Mouse (Mus musculus): Measurements from ENCODE around the gene Crybg1. TPM values are rescaled to one million over a fixed set of nuclear protein-coding genes. Genes with fewer than 3 reads are reported as not detected.
"Not testable (repeated sequence)": the region's sequence is repeated elsewhere in the genome, so short reads cannot be mapped to it uniquely, and the experiment has no call there.

Gene Crybg1
- polyA plus RNA-seq, 1 experiment: 4.2 TPM

DNA sequence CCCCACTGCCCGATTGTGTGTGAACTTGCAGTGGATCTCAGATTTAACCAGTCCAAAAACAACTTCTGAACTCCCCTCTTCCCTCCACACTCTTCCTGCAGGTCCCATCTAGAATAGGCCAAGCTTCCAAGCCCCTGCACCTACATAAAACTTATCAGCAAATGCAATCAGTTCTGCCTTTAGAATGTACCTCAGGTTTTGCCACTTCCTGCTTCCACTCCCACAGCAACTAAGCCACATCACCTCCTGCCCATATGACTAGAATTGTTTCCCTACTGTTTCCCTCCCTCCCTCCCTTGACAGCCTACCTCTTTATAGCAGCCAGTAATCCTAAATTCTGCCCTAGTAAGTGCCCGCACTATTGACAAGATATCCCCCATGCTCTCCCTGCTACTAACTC, 164.8 kb downstream of the Crybg1 start:
- H3K36me3 ChIP-seq (ENCODE audit: control insufficient read depth, insufficient read depth, low read length, poor library complexity, severe bottlenecking): no peaks in the 10 kb centered on the region
- TF ChIP-seq CTCF (IDR thresholded peaks at IDR 0.05; ENCODE audit: low read depth, low read length): no peak
- TF ChIP-seq EP300 (IDR thresholded peaks at IDR 0.05; ENCODE audit: insufficient read depth, low read depth, low read length): no peak
- TF ChIP-seq POLR2A (IDR thresholded peaks at IDR 0.05; ENCODE audit: insufficient read depth, low read length): no peak
- H3K9ac ChIP-seq (ENCODE audit: low read depth, poor library complexity, severe bottlenecking): no peak overlapping the region
- H3K9me3 ChIP-seq (replicated peaks; ENCODE audit: control insufficient read depth, insufficient read depth, low read length, poor library complexity, severe bottlenecking): no peaks in the 10 kb centered on the region
- H3K27ac ChIP-seq (ENCODE audit: insufficient read depth, low read length): no peak overlapping the region
- H3K27me3 ChIP-seq (ENCODE audit: control insufficient read depth, insufficient read depth, low read length, poor library complexity, severe bottlenecking): no peaks in the 10 kb centered on the region
- H3K4me3 ChIP-seq (ENCODE audit: low read depth, low read length): no peak overlapping the region
- H3K4me1 ChIP-seq (ENCODE audit: control insufficient read depth, insufficient read depth, low read length): no peaks in the 10 kb centered on the region

DNA sequence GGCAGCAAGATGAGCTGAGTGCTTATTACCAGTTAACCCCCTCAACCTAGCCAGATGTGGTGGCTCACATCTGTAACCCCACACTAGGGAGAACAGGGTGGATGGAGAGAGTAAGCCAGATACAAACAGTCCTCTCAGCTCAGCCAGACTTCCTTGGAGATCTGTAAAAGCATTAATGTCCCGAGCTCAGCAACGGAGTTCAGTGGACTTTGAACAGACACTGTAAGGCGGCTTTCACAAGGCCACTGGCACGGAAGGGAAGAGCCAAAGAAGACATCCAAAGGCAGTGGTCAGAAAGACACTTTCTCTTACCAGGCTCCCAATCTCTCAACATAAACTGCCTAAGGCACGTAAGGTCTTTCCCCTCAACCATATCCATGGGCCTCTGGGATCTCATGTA, 165.4 kb downstream of the Crybg1 start:
- Histone ChIP-seq H3K27ac (ENCODE audit: insufficient read depth, low read length) (no peak overlapping the region), H3K9ac (ENCODE audit: low read depth, poor library complexity, severe bottlenecking) (no peak overlapping the region), H3K36me3 (ENCODE audit: control insufficient read depth, insufficient read depth, low read length, poor library complexity, severe bottlenecking) (no peaks in the 10 kb centered on the region), H3K9me3 (replicated peaks; ENCODE audit: control insufficient read depth, insufficient read depth, low read length, poor library complexity, severe bottlenecking) (no peaks in the 10 kb centered on the region), H3K27me3 (ENCODE audit: control insufficient read depth, insufficient read depth, low read length, poor library complexity, severe bottlenecking) (no peaks in the 10 kb centered on the region), H3K4me1 (ENCODE audit: control insufficient read depth, insufficient read depth, low read length) (no peaks in the 10 kb centered on the region), H3K4me3 (ENCODE audit: low read depth, low read length) (no peak overlapping the region)
- TF ChIP-seq CTCF (IDR thresholded peaks at IDR 0.05; ENCODE audit: low read depth, low read length) (no peak), POLR2A (IDR thresholded peaks at IDR 0.05; ENCODE audit: insufficient read depth, low read length) (no peak), EP300 (IDR thresholded peaks at IDR 0.05; ENCODE audit: insufficient read depth, low read depth, low read length) (no peak)

DNA sequence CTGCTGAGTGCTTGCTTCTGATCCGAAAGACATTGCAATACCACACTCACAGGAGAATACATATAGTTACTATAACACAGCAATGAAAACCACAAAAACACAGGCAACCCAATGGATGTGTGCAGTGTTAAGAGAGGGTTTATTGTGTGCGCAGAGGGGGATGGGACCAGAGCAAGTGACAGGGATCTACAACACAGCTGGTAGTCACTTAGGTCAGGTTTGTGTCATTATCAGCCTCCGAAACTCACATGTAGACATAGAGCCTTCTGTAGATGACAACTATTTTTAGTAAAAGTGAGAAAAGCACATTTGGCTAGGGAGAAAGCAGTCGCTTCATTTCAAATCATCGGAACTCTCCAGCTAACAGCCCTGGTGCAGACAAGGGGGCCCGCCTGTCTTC, 166.2 kb downstream of the Crybg1 start:
- no peak for TF ChIP-seq POLR2A (IDR thresholded peaks at IDR 0.05; ENCODE audit: insufficient read depth, low read length)
- TF ChIP-seq EP300 (IDR thresholded peaks at IDR 0.05; ENCODE audit: insufficient read depth, low read depth, low read length): no peak
- TF ChIP-seq CTCF (IDR thresholded peaks at IDR 0.05; ENCODE audit: low read depth, low read length): no peak

DNA sequence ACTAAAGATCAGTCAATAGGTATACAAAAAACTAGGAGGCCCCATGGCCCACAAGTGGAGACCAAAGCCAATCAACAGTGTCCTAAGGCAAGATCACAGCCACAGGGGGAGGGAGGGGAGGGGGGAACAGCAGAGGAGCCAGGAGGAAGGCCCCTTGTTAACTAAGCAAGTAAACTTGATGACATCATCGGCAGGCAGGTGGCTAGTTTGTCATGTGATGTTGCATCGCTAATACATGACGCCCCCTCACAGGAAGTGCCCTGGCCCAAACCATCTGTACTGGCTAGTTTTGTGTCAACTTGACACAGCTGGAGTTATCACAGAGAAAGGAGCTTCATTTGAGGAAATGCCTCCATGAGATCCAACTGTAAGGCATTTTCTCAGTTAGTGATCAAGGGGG, 167.9 kb downstream of the Crybg1 start:
- not testable (repeated sequence) for H3K36me3 ChIP-seq (ENCODE audit: control insufficient read depth, insufficient read depth, low read length, poor library complexity, severe bottlenecking); H3K9ac ChIP-seq (ENCODE audit: low read depth, poor library complexity, severe bottlenecking); H3K9me3 ChIP-seq (replicated peaks; ENCODE audit: control insufficient read depth, insufficient read depth, low read length, poor library complexity, severe bottlenecking); H3K4me1 ChIP-seq (ENCODE audit: control insufficient read depth, insufficient read depth, low read length); H3K27me3 ChIP-seq (ENCODE audit: control insufficient read depth, insufficient read depth, low read length, poor library complexity, severe bottlenecking); H3K27ac ChIP-seq (ENCODE audit: insufficient read depth, low read length); H3K4me3 ChIP-seq (ENCODE audit: low read depth, low read length)

More for the DNA sequence above, 166.2 kb downstream of the Crybg1 start:
- Histone ChIP-seq H3K27ac (ENCODE audit: insufficient read depth, low read length) (no peak overlapping the region), H3K4me3 (ENCODE audit: low read depth, low read length) (no peak overlapping the region), H3K4me1 (ENCODE audit: control insufficient read depth, insufficient read depth, low read length) (no peaks in the 10 kb centered on the region), H3K9ac (ENCODE audit: low read depth, poor library complexity, severe bottlenecking) (no peak overlapping the region), H3K27me3 (ENCODE audit: control insufficient read depth, insufficient read depth, low read length, poor library complexity, severe bottlenecking) (no peaks in the 10 kb centered on the region), H3K9me3 (replicated peaks; ENCODE audit: control insufficient read depth, insufficient read depth, low read length, poor library complexity, severe bottlenecking) (no peaks in the 10 kb centered on the region), H3K36me3 (ENCODE audit: control insufficient read depth, insufficient read depth, low read length, poor library complexity, severe bottlenecking) (no peaks in the 10 kb centered on the region)

DNA sequence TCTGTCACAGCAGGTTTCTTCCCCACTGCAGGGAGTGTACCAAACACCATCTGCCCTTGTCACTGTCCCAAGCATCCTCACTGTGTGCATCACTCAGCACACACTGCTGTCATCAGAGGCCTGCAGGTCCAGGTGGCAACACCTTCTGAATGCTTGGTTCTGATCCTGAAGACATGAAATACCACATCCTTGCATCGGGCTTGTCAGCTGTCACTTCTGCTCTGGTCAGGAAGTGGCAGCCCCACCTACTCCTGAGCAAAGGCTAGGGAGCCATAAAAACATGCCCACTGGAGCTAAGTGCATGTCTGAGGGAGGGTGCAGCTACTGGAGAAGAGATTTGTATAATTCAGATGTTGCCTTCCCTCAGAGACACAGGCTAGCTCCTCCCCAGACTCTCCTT, 168.6 kb downstream of the Crybg1 start:
- Histone ChIP-seq H3K9me3 (replicated peaks; ENCODE audit: control insufficient read depth, insufficient read depth, low read length, poor library complexity, severe bottlenecking) (no peaks in the 10 kb centered on the region), H3K9ac (ENCODE audit: low read depth, poor library complexity, severe bottlenecking) (no peak overlapping the region), H3K27me3 (ENCODE audit: control insufficient read depth, insufficient read depth, low read length, poor library complexity, severe bottlenecking) (no peaks in the 10 kb centered on the region), H3K4me1 (ENCODE audit: control insufficient read depth, insufficient read depth, low read length) (no peaks in the 10 kb centered on the region), H3K27ac (ENCODE audit: insufficient read depth, low read length) (no peak overlapping the region), H3K4me3 (ENCODE audit: low read depth, low read length) (no peak overlapping the region), H3K36me3 (ENCODE audit: control insufficient read depth, insufficient read depth, low read length, poor library complexity, severe bottlenecking) (no peaks in the 10 kb centered on the region)
- TF ChIP-seq EP300 (IDR thresholded peaks at IDR 0.05; ENCODE audit: insufficient read depth, low read depth, low read length): no peak
- no peak for TF ChIP-seq POLR2A (IDR thresholded peaks at IDR 0.05; ENCODE audit: insufficient read depth, low read length)
- TF ChIP-seq CTCF (IDR thresholded peaks at IDR 0.05; ENCODE audit: low read depth, low read length): no peak

DNA sequence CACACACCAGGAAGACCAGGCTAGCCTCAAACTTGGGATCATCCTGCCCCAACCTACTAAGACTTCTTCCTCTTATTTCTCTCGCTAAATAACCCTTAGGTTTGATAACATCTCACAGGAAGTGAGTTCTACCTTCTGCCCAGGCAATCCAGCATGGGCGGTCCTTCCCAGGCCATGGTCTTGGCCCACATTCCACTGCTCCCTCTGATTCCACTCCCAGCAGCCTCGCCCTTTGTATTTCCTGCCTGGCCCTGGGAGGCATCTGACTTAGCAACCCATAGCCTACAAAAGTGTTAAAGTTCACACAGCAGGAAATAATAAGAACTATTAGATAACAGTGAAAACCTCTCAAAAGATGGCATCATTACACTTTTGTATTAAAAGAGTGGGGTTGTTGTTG, 171.3 kb downstream of the Crybg1 start:
- no peaks in the 10 kb centered on the region for H3K36me3 ChIP-seq (ENCODE audit: control insufficient read depth, insufficient read depth, low read length, poor library complexity, severe bottlenecking)
- no peaks in the 10 kb centered on the region for H3K4me1 ChIP-seq (ENCODE audit: control insufficient read depth, insufficient read depth, low read length)
- H3K9me3 ChIP-seq (replicated peaks; ENCODE audit: control insufficient read depth, insufficient read depth, low read length, poor library complexity, severe bottlenecking): no peaks in the 10 kb centered on the region
- H3K27ac ChIP-seq (ENCODE audit: insufficient read depth, low read length): no peak overlapping the region
- H3K27me3 ChIP-seq (ENCODE audit: control insufficient read depth, insufficient read depth, low read length, poor library complexity, severe bottlenecking): no peaks in the 10 kb centered on the region
- no peak overlapping the region for H3K4me3 ChIP-seq (ENCODE audit: low read depth, low read length)
- TF ChIP-seq EP300 (IDR thresholded peaks at IDR 0.05; ENCODE audit: insufficient read depth, low read depth, low read length) (0 out of 2 replicates have a peak, but pooled peaks have one; percentile 12), POLR2A (IDR thresholded peaks at IDR 0.05; ENCODE audit: insufficient read depth, low read length) (no peak)
- H3K9ac ChIP-seq (ENCODE audit: low read depth, poor library complexity, severe bottlenecking): no peak overlapping the region

Measured in ES-Bruce4 (cell line).